ENCODE assay signal across 27 mouse cellular contexts in genomic region chr12:52480851-52481250, GRCm38 (mm10). TPM values are rescaled to one million over a fixed set of nuclear protein-coding genes. Genes with fewer than 3 reads are reported as not detected.
DNase-seq lines count a peak whose midpoint lies in the region; ATAC-seq lines count a peak whose summit lies in the region.
"Had no signal": no experiment of that assay in that cellular context is flagged by ENCODE, and none has a peak within 500 bp of the region (broad histone marks: within the 10 kb centered on the region; RNA-seq: fewer than 3 reads in every experiment).

No protein-coding gene starts in this region.

- no peak overlapping the region for H3K9ac ChIP-seq in embryonic facial prominence, embryonic 11.5 days (replicated peaks; ENCODE audit: low read length)
- H3K9ac ChIP-seq: embryonic facial prominence, embryonic 12.5 days; forebrain, embryonic 13.5 days; heart, embryonic 13.5 days; hindbrain, embryonic 12.5 days; limb, embryonic 13.5 days; liver, embryonic 13.5 days; midbrain, embryonic 13.5 days; neural tube, embryonic 12.5 days had no signal

- 48% methylated on average over 9 of the region's 9 CpGs for WGBS in embryonic facial prominence, embryonic 11.5 days

- DNase-seq in kidney, postnatal 36 days = peak; percentile 13 to 24
- no peak for DNase-seq in kidney, adult 18-20 months
- DNase-seq in embryonic facial prominence, embryonic 11.5 days (ENCODE audit: low spot score) = peak; percentile 50
- peak; percentile 43 to 66 for DNase-seq in thymus, adult 18-20 months
- peak; percentile 53 to 73 for DNase-seq in thymus, postnatal 36 days
- no peak for DNase-seq in right cerebral cortex, postnatal 4 days
- DNase-seq in Muller cell, postnatal 12 days (ENCODE audit: inconsistent ontology term) = no peak
- no peak for DNase-seq in layer of hippocampus, adult 9-10 months (ENCODE audit: low spot score)
- DNase-seq: adrenal gland, postnatal 36 days; cerebellum, adult 11 months; cerebellum, adult 9-11 months; gastrocnemius, adult 2 months; heart, postnatal 14 days; kidney, adult 11 months; liver, embryonic 13.5 days; lung, adult 2 months; right cerebral cortex, postnatal 25 days had no signal

- no peaks in the 10 kb centered on the region for H3K27me3 ChIP-seq in embryonic facial prominence, embryonic 11.5 days (ENCODE audit: control insufficient read depth, insufficient read depth, low read length)
- H3K27me3 ChIP-seq: embryonic facial prominence, embryonic 12.5 days; forebrain, embryonic 13.5 days; heart, embryonic 13.5 days; hindbrain, embryonic 12.5 days; limb, embryonic 13.5 days; liver, embryonic 13.5 days; midbrain, embryonic 13.5 days; neural tube, embryonic 12.5 days had no signal

- no peaks in the 10 kb centered on the region for H3K36me3 ChIP-seq in embryonic facial prominence, embryonic 11.5 days (replicated peaks; ENCODE audit: control insufficient read depth, insufficient read depth, low read depth, low read length)
- H3K36me3 ChIP-seq: embryonic facial prominence, embryonic 12.5 days; heart, embryonic 13.5 days; hindbrain, embryonic 12.5 days; limb, embryonic 13.5 days; liver, embryonic 13.5 days; midbrain, embryonic 13.5 days; neural tube, embryonic 12.5 days had no signal

- H3K4me2 ChIP-seq in embryonic facial prominence, embryonic 11.5 days (ENCODE audit: low read depth, low read length) = no peak overlapping the region
- H3K4me2 ChIP-seq: embryonic facial prominence, embryonic 12.5 days; forebrain, embryonic 13.5 days; heart, embryonic 13.5 days; hindbrain, embryonic 12.5 days; limb, embryonic 13.5 days; liver, embryonic 13.5 days; midbrain, embryonic 13.5 days; neural tube, embryonic 12.5 days had no signal

- ATAC-seq in embryonic facial prominence, embryonic 11.5 days (replicated peaks; ENCODE audit: insufficient number of reproducible peaks, low FRiP score, low TSS enrichment, low read depth) = no peak
- ATAC-seq: forebrain, embryonic 13.5 days; midbrain, embryonic 13.5 days had no signal

- H3K27ac ChIP-seq in embryonic facial prominence, embryonic 11.5 days (replicated peaks; ENCODE audit: low read depth, low read length) = no peak overlapping the region
- H3K27ac ChIP-seq: embryonic facial prominence, embryonic 12.5 days; forebrain, embryonic 13.5 days; gastrocnemius, adult 2 months; hindbrain, embryonic 12.5 days; kidney, postnatal 0 days; layer of hippocampus, adult 2 months; limb, embryonic 13.5 days; liver, embryonic 13.5 days; midbrain, embryonic 13.5 days; neural tube, embryonic 12.5 days had no signal

- no peaks in the 10 kb centered on the region for H3K4me1 ChIP-seq in embryonic facial prominence, embryonic 11.5 days (ENCODE audit: control insufficient read depth, insufficient read depth, low read length)
- H3K4me1 ChIP-seq: liver, embryonic 13.5 days; midbrain, embryonic 13.5 days; neural tube, embryonic 12.5 days had no signal

- H3K9me3 ChIP-seq in embryonic facial prominence, embryonic 11.5 days (replicated peaks; ENCODE audit: control insufficient read depth, low read length) = no peaks in the 10 kb centered on the region
- H3K9me3 ChIP-seq: embryonic facial prominence, embryonic 12.5 days; forebrain, embryonic 13.5 days; heart, embryonic 13.5 days; hindbrain, embryonic 12.5 days; limb, embryonic 13.5 days; liver, embryonic 13.5 days; megakaryocyte, embryonic 14.5 days; midbrain, embryonic 13.5 days; neural tube, embryonic 12.5 days had no signal

- H3K4me3 ChIP-seq in embryonic facial prominence, embryonic 11.5 days (ENCODE audit: low read depth, low read length) = no peak overlapping the region
- H3K4me3 ChIP-seq: embryonic facial prominence, embryonic 12.5 days; forebrain, embryonic 13.5 days; gastrocnemius, adult 2 months; heart, embryonic 13.5 days; hindbrain, embryonic 12.5 days; layer of hippocampus, adult 2 months; limb, embryonic 13.5 days; liver, embryonic 13.5 days; megakaryocyte, embryonic 14.5 days; midbrain, embryonic 13.5 days; neural tube, embryonic 12.5 days had no signal

RNA-seq across cellular contexts. Expression of gene Arhgap5, which starts 22.9 kb away (rescaled TPM):
- polyA plus RNA-seq in embryonic facial prominence, embryonic 11.5 days (2014; fragmentation: Nextera tagmentation; extraction: Ambion mirVana) = 60.9 and 70.6 TPM in 2 replicates

Comparison
In these comparisons a context has a peak if more than half of its experiments do, and no peak if none do; other contexts are left out.
1. DNase-seq: peak in kidney, postnatal 36 days (2 of 2), embryonic facial prominence, embryonic 11.5 days (single experiment), thymus, adult 18-20 months (2 of 2) and thymus, postnatal 36 days (2 of 2); none in kidney, adult 18-20 months (single experiment), right cerebral cortex, postnatal 4 days (single experiment), Muller cell, postnatal 12 days (single experiment) and layer of hippocampus, adult 9-10 months (single experiment).